Mouse (Mus musculus) embryonic facial prominence, embryonic 11.5 days (tissue): ENCODE results near the gene Clasrp. TPM values are rescaled to one million over a fixed set of nuclear protein-coding genes. Genes with fewer than 3 reads are reported as not detected.
A peak's percentile ranks its signal among the peaks of the same experiment; 100 is the strongest.

ENCODE experiments used
- ATAC-seq: fragments of 200-750 bp; cut with Nextera tagmentation; replicated peaks from 2 replicates; pipeline ENCODE4 v1.8.0; 2017; ENCODE audit warnings: low read depth; ENCODE audit not compliant: insufficient number of reproducible peaks, low FRiP score, low TSS enrichment
- DNase-seq: peaks from one replicate; pipeline ENCODE4 v3.0.0-alpha.2; 2015; ENCODE audit warnings: low spot score
- H3K27ac ChIP-seq: fragments of 300-500 bp; sonication (generic); replicated peaks from 2 replicates; pipeline ENCODE4 v1.5.1; 2014; ENCODE audit warnings: mild to moderate bottlenecking, low read depth, low read length, control low read depth
- H3K27me3 ChIP-seq: fragments of 300-500 bp; sonication (generic); 2 replicates; pipeline ENCODE4 v1.6.1; 2014; ENCODE audit warnings: mild to moderate bottlenecking, low read length, moderate library complexity, mixed read lengths; ENCODE audit not compliant: control insufficient read depth, insufficient read depth
- H3K36me3 ChIP-seq: fragments of 300-500 bp; sonication (generic); replicated peaks from 2 replicates; pipeline ENCODE4 v1.6.1; 2014; ENCODE audit warnings: low read depth, mild to moderate bottlenecking, low read length, moderate library complexity, mixed read lengths; ENCODE audit not compliant: control insufficient read depth, insufficient read depth
- H3K4me1 ChIP-seq: fragments of 300-500 bp; sonication (generic); 2 replicates; pipeline ENCODE4 v1.6.1; 2014; ENCODE audit warnings: low read length, mixed read lengths; ENCODE audit not compliant: control insufficient read depth, insufficient read depth
- H3K4me2 ChIP-seq: fragments of 300-500 bp; sonication (generic); 2 replicates; pipeline ENCODE4 v1.6.1; 2014; ENCODE audit warnings: low read depth, mild to moderate bottlenecking, control low read depth, low read length, moderate library complexity
- H3K4me3 ChIP-seq: fragments of 300-500 bp; sonication (generic); 2 replicates; pipeline ENCODE4 v1.5.1; 2014; ENCODE audit warnings: low read depth, low read length, control low read depth
- H3K9ac ChIP-seq: fragments of 300-500 bp; sonication (generic); replicated peaks from 2 replicates; pipeline ENCODE4 v1.6.1; 2014; ENCODE audit warnings: mild to moderate bottlenecking, control low read depth, low read length
- H3K9me3 ChIP-seq: fragments of 300-500 bp; sonication (generic); replicated peaks from 2 replicates; pipeline ENCODE4 v1.6.1; 2016; ENCODE audit warnings: mild to moderate bottlenecking, low read length, inconsistent platforms, mixed read lengths; ENCODE audit not compliant: control insufficient read depth
- WGBS: fragments of 180-500 bp; shearing (Covaris S2); extraction: QIAGEN DNeasy Blood & Tissue Kit; methylation state at CpG from one replicate; pipeline ENCODE4 v1.1.7; 2014; 5-methylcytosine and 5-hydroxymethylcytosine counted together
- polyA plus RNA-seq: library from polyadenylated mRNA; unstranded; fragments of >200 nt; fragmentation: Nextera tagmentation; extraction: Ambion mirVana; gene quantifications from 2 replicates; pipeline ENCODE4 v1.2.1, GENCODE M21; 2014

Clasrp gene
- polyA plus RNA-seq, result 36.0 and 37.4 TPM in 2 replicates

DNA sequence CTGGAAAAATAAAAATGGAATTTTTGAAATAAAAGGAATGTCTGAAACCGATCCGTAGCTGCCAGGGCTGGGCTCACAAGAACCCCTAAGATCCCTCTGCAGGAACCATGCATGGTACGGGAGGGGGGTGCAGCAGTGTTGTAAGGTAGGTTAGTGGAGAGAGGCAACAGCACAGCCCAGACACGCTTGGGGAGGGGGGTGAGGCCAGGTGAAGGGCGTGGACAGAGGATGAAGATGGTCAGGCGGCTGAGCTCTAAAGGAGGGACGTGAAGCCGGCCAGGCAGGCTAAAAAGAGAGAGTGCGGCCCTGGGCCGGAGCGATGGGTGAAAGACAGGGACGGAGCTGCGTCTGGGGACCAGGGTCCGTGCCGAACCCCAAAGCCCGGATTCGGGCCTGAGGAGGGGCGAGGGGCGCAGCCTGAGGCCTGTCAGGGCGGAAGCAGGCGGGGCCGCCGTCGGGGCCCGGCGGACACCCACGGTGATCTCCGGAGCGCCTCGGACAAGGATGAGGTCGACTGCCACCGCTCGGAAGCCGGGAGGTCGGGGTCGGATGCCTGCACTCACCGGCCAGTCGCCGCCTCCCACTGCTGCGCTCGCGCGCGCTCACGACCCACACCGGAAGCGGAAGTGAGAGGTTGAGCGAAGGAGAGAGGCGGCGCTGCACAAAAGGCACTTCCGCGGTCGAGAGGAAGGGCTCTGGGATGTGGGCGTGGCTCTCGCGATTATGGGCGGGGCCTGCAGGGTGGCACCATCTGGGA lies at the start of gene Clasrp:
Gene Clasrp, minus strand, starts transcription at position 638 of the 757 bp plus-strand sequence.
- DNase-seq, result peak; percentile 98
- peak within 1 kb of the TSS; percentile 88 for H3K9ac ChIP-seq
- H3K9me3 ChIP-seq, result no peaks in the 10 kb centered on the region
- no peaks in the 10 kb centered on the region for H3K4me1 ChIP-seq
- H3K36me3 ChIP-seq, result no peaks in the 10 kb centered on the region; the same call in 1 of the 2 replicates
- 1% methylated on average over 57 of the region's 57 CpGs for WGBS
- H3K4me3 ChIP-seq, result peak within 1 kb of the TSS; percentile 99
- H3K27me3 ChIP-seq, result no peaks in the 10 kb centered on the region
- peak; percentile 92 for ATAC-seq
- peak within 1 kb of the TSS; percentile 66 for H3K27ac ChIP-seq
- H3K4me2 ChIP-seq, result peak within 1 kb of the TSS; percentile 81

DNA sequence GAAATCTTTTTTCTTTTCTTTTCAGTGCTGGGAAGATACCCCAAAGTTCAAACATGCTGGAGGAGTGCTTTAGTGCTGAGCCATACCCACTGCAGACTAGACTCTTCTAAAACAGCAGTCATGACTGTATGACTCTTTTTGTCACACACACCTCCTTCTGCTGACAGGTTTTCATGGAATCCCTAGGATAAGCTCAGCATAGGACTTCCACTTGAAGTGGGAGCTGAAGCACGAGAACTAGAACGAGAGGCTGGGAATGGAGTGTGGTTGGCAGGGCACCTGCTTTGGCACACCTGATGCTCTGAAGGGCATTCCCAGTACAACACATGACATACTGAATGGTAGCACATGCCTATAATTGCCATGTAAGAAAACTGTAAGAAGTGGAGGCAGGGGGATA lies 48.3 kb upstream of the Clasrp start:
- H3K27ac ChIP-seq, result no peak overlapping the region
- no peaks in the 10 kb centered on the region for H3K4me1 ChIP-seq
- no peak for ATAC-seq
- no peak for DNase-seq
- H3K9me3 ChIP-seq, result no peaks in the 10 kb centered on the region
- H3K9ac ChIP-seq, result no peak overlapping the region
- no peak overlapping the region for H3K4me2 ChIP-seq
- H3K36me3 ChIP-seq, result peaks cover 5% of the 10 kb centered on the region
- H3K27me3 ChIP-seq, result no peaks in the 10 kb centered on the region
- no peak overlapping the region for H3K4me3 ChIP-seq
- WGBS, result 95% methylated on average over 2 of the region's 2 CpGs

DNA sequence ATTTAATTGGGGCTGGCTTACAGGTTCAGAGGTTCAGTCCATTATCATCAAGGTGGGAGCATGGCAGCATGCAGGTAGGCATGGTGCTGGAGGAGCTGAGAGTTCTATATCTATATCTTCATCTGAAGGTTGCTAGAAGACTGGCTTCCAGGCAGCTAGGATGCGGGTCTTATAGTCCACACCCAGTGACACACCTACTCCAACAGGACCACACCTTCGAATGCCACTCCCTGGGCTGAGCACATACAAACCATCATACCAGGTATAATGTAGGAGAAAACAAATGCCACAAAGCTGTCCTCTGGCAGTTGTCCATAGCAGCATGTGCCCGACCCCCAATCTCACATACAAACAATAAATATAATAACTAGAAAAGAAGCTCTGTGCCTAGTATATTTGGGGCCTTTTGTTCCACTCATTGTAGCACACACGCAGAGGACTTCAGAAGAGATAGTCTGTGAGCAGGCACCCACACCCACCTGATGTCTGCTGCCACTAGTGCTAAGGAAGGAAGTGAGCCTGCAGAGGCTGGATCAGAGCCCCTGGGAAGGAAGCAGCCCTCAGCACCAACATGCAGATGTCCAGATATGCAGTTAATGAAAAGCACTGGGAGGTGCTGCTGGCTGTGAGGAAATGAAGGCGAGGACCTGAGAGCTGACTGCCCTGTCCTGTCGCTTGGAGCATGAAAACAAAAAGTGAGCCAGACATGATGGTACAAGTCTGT lies 46.9 kb upstream of the Clasrp start:
- no peaks in the 10 kb centered on the region for H3K4me1 ChIP-seq
- no peak overlapping the region for H3K9ac ChIP-seq
- H3K27me3 ChIP-seq, result no peaks in the 10 kb centered on the region
- H3K9me3 ChIP-seq, result no peaks in the 10 kb centered on the region
- DNase-seq, result no peak
- no peak overlapping the region for H3K4me3 ChIP-seq
- WGBS, result 90% methylated on average over 6 of the region's 6 CpGs
- H3K36me3 ChIP-seq, result peaks cover 5% of the 10 kb centered on the region
- H3K27ac ChIP-seq, result no peak overlapping the region
- ATAC-seq, result no peak
- no peak overlapping the region for H3K4me2 ChIP-seq

DNA sequence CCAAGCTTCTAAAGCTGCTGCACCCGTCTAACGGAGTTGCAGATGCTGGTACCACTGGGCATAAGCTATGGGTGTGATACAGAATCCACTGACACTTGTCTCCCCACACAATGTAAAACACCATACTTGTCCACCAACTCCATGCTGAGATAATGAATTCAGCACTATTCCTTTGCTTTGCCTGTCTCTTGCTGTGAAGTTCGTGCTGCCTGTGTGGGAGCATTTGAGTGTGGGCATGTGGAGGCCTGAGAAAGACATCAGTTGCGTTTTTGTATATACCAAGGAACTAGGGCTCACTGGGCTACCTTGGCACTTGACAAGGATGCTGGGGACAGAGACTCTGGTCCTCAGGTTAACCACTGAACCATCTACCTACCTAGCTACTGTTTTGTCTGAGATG lies 36.9 kb upstream of the Clasrp start:
- H3K27ac ChIP-seq, result no peak overlapping the region
- no peak overlapping the region for H3K4me3 ChIP-seq
- no peaks in the 10 kb centered on the region for H3K4me1 ChIP-seq
- H3K36me3 ChIP-seq, result peaks cover 29% of the 10 kb centered on the region
- no peaks in the 10 kb centered on the region for H3K9me3 ChIP-seq
- DNase-seq, result no peak
- no peak for ATAC-seq
- WGBS, result 97% methylated on average over 4 of the region's 4 CpGs
- H3K4me2 ChIP-seq, result no peak overlapping the region
- no peak overlapping the region for H3K9ac ChIP-seq
- no peaks in the 10 kb centered on the region for H3K27me3 ChIP-seq

DNA sequence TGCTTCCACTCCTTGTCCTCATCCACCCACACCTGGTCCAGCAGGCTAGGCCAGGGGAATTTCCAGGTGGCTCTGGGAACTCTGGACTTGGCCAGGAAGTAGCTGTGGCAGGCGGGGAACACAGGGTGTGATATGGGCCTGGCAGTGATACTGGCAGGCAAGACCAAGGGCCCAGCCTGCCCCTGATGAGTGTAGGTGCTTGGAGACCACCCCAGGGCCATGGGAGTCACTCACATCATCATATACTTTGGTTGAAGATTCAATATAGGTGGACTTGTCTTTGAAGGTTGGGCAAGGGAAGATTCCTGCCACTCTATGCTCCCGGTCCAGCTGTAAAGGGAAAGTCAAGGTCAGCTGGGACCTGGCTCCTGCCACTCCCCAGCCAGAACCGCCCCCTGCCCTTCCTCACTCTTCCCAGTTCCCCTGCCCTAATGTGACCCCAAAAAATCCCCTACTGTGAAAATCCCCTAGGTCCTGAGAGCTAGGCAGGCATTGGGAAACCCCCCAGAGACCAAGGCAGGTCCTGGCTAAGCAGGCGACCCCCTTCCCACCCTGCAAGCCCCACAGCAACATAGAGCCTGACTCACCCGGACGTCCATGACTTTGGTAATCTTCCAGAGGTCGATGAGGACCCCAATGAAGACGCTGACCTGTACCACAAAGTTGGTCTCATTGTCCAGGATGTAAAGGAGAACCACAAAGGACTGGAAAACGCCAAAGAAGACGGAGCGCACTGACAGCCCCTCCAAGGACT lies 31.0 kb upstream of the Clasrp start:
- Histone ChIP-seq H3K4me2 (no peak overlapping the region), H3K27me3 (no peaks in the 10 kb centered on the region), H3K4me1 (no peaks in the 10 kb centered on the region), H3K9me3 (no peaks in the 10 kb centered on the region), H3K27ac (no peak overlapping the region), H3K9ac (no peak overlapping the region), H3K4me3 (no peak overlapping the region), H3K36me3 (peaks cover 14% of the 10 kb centered on the region)
- ATAC-seq, result no peak
- 93% methylated on average over 11 of the region's 11 CpGs for WGBS
- no peak for DNase-seq

DNA sequence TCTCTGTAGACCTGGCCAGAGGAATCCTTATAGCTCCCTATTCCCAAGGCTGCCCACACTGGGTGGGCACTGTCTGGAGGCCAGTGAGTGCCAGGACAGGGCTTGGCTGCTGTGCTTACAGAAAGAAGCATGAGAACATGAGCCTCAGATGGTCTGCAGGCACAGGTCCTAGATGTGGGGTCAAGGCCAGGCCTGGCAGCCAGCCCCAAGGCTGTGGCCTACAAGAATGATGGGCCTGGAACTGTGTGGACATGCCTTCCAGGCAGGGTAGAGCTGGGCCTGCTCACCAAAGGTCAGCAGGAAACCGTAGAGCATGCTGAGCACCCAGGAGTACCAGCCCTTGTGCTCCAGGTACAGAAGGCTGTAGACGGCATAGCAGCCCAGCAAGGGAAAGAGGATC lies 30.3 kb upstream of the Clasrp start:
- peaks cover 14% of the 10 kb centered on the region for H3K36me3 ChIP-seq
- 88% methylated on average over 2 of the region's 2 CpGs for WGBS

DNA sequence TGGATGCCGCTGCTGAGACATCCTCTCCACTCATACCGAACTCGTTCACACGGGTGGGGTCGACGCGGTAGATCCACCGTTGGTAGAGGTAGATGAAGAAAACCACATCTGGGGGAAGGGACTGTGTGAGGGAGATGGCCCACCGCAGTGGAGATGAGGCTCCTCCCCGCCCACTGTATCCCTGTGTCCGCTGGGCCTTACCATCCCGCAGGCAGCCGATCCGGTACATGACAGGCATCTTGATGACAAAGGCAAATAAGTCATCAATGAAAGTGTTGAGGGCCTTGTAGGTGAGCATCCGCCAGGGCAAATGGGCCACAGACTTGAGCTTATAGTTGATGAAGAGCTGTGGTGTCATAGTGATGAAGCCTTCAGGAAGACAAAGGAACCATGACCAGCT lies 29.6 kb upstream of the Clasrp start:
- ATAC-seq (no peak), DNase-seq (no peak)
- Histone ChIP-seq H3K9me3 (no peaks in the 10 kb centered on the region), H3K36me3 (peaks cover 14% of the 10 kb centered on the region), H3K27ac (no peak overlapping the region), H3K27me3 (no peaks in the 10 kb centered on the region), H3K4me3 (no peak overlapping the region), H3K9ac (no peak overlapping the region), H3K4me2 (no peak overlapping the region), H3K4me1 (no peaks in the 10 kb centered on the region)
- WGBS, result 94% methylated on average over 15 of the region's 15 CpGs

More for the DNA sequence above, 30.3 kb upstream of the Clasrp start:
- DNase-seq (no peak), ATAC-seq (no peak)
- Histone ChIP-seq H3K27ac (no peak overlapping the region), H3K9me3 (no peaks in the 10 kb centered on the region), H3K4me2 (no peak overlapping the region), H3K9ac (no peak overlapping the region), H3K27me3 (no peaks in the 10 kb centered on the region), H3K4me3 (no peak overlapping the region), H3K4me1 (no peaks in the 10 kb centered on the region)
